Mouse (Mus musculus): Measurements from ENCODE around the gene Dtx1. TPM values are rescaled to one million over a fixed set of nuclear protein-coding genes. Genes with fewer than 3 reads are reported as not detected.
A peak's percentile ranks its signal among the peaks of the same experiment; 100 is the strongest.

Dtx1 gene
- polyA plus RNA-seq, 1 experiment from 2014 or later: 7.7 TPM

DNA sequence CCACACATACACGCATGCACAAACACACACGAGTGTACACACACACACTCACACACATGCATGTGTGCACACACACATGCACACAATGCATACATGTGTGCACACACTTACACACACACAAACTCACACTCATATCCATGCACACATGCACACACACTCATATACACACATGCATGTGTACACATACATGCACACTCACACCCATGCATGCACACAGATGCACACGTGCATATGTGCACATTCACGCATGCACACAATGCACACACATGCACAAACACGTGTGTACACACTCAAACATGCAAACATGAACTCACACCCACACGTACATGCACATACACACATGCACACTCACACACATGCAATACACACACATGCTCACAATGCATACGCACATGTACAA is 71.6 kb downstream of the Dtx1 start:
- Histone ChIP-seq H3K36me3 (no peaks in the 10 kb centered on the region), H3K9ac (no peak overlapping the region), H3K27ac (replicated peaks) (no peak overlapping the region), H3K9me3 (replicated peaks) (no peaks in the 10 kb centered on the region), H3K4me1 (no peaks in the 10 kb centered on the region), H3K4me2 (replicated peaks) (no peak overlapping the region), H3K4me3 (replicated peaks) (no peak overlapping the region), H3K27me3 (no peaks in the 10 kb centered on the region)
- WGBS: 90% methylated on average over 7 of the region's 7 CpGs
- no peak for ATAC-seq (ENCODE audit: insufficient number of reproducible peaks, low FRiP score, low TSS enrichment, low read depth)

DNA sequence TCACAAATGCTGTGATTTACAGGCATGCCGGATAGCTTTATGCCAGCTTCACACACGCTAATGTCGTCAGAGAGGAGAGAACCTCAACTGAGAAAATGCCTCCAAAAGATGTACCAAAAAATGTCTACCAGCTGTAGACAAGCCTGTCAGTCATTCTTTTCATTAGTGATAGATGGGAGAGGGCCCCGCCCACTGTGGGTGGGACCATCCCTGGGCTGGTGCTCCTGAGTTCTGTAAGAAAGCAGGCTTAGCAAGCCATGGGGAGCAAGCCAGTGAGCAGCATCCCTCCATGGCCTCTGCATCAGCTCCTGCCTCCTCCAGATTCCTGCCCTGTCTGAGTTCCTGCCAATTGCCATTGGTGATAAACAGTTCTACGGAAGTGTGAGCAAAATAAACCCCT is 76.1 kb downstream of the Dtx1 start:
- Histone ChIP-seq H3K36me3 (no peaks in the 10 kb centered on the region), H3K27ac (replicated peaks) (no peak overlapping the region), H3K4me1 (no peaks in the 10 kb centered on the region), H3K4me2 (replicated peaks) (no peak overlapping the region), H3K9me3 (replicated peaks) (no peaks in the 10 kb centered on the region), H3K9ac (no peak overlapping the region), H3K27me3 (no peaks in the 10 kb centered on the region; the same call in none of the 2 replicates), H3K4me3 (replicated peaks) (no peak overlapping the region)
- ATAC-seq (ENCODE audit: insufficient number of reproducible peaks, low FRiP score, low TSS enrichment, low read depth): no peak
- 80% methylated on average over 5 of the region's 5 CpGs for WGBS

DNA sequence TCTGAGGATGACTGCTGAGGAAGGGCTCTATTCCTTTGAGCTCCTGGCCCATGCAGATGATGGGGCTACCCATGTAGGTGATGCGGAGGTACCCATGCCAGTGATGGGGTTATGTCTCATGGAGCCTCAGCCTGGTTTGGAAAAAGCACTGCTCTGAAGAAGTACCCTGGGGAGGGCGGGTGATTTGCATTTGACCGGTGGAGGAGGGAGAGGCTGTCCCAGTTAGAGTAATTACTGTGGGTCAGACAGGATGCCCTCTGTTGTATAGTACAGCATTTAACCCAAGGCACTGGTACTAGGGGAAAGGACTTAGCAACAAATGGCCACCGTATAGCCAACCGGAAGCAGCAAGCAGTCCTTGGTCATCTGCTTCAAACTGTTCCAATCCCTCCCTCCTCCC is 76.9 kb downstream of the Dtx1 start:
- H3K4me3 ChIP-seq (replicated peaks): no peak overlapping the region
- no peak overlapping the region for H3K4me2 ChIP-seq (replicated peaks)
- no peak for ATAC-seq (ENCODE audit: insufficient number of reproducible peaks, low FRiP score, low TSS enrichment, low read depth)
- no peak overlapping the region for H3K27ac ChIP-seq (replicated peaks)
- no peak overlapping the region for H3K9ac ChIP-seq
- no peaks in the 10 kb centered on the region for H3K4me1 ChIP-seq
- peaks cover 8% of the 10 kb centered on the region for H3K27me3 ChIP-seq
- no peaks in the 10 kb centered on the region for H3K9me3 ChIP-seq (replicated peaks)
- no peaks in the 10 kb centered on the region for H3K36me3 ChIP-seq
- WGBS: 36% methylated on average over 5 of the region's 5 CpGs

DNA sequence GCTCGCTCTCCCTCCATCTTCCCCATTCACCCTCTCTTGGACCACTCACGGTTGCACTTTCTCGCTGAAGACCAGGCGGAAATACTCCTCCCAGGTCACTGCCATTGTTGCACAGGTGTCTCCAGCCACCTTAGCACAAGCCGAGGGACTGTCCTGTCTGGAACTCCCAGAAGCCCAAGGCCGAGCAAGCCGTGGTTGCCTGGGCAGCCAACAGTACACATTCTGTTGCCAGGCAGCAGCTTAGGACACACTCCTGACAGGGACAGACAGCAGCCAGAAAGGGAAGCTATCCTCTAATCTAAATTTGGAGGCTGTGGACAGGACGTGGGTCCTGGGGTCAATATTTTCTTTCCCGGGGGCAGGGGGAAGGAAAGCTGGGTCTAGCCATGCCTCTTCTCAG is 77.6 kb downstream of the Dtx1 start, which contains the start of gene Cfap73:
Gene Cfap73 (minus strand): TSS at position 105 of the 400 bp plus-strand sequence.
- no peak within 1 kb of the TSS for H3K9ac ChIP-seq

DNA sequence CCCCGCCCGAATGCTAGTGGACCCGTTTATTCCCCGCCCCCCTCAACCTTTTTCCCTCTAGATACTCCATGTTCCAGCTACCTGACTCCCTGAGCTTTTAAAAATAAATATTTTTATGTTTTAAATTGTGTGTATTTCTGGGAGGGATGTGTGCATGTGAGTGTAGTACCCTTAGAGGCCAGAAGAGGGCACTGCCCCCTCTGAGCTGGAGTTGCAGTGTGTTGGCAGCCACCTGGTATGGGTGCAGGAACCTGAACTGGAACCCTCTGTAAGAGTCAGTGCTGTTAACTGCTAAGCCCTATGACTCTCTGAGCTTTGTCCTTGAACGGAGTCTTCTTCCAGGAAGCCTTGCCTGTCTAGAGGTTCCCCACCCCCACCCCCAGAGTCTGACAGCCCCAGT is 79.8 kb downstream of the Dtx1 start:
- Histone ChIP-seq H3K36me3 (peaks cover 10% of the 10 kb centered on the region), H3K4me3 (replicated peaks) (no peak overlapping the region), H3K27me3 (peaks cover 11% of the 10 kb centered on the region), H3K27ac (replicated peaks) (no peak overlapping the region), H3K4me1 (peaks cover 5% of the 10 kb centered on the region; the same call in 1 of the 2 replicates), H3K9ac (no peak overlapping the region), H3K9me3 (replicated peaks) (no peaks in the 10 kb centered on the region), H3K4me2 (replicated peaks) (no peak overlapping the region)
- ATAC-seq (ENCODE audit: insufficient number of reproducible peaks, low FRiP score, low TSS enrichment, low read depth): no peak
- WGBS: 91% methylated on average over 5 of the region's 5 CpGs

More for the DNA sequence above, 77.6 kb downstream of the Dtx1 start, which contains the start of gene Cfap73:
- Histone ChIP-seq H3K9me3 (replicated peaks) (no peaks in the 10 kb centered on the region), H3K4me1 (no peaks in the 10 kb centered on the region), H3K4me2 (replicated peaks) (no peak within 1 kb of the TSS), H3K36me3 (no peaks in the 10 kb centered on the region), H3K27ac (replicated peaks) (no peak within 1 kb of the TSS), H3K27me3 (peaks cover 11% of the 10 kb centered on the region), H3K4me3 (replicated peaks) (no peak within 1 kb of the TSS)
- ATAC-seq (ENCODE audit: insufficient number of reproducible peaks, low FRiP score, low TSS enrichment, low read depth): no peak
- WGBS: 50% methylated on average over 9 of the region's 9 CpGs

DNA sequence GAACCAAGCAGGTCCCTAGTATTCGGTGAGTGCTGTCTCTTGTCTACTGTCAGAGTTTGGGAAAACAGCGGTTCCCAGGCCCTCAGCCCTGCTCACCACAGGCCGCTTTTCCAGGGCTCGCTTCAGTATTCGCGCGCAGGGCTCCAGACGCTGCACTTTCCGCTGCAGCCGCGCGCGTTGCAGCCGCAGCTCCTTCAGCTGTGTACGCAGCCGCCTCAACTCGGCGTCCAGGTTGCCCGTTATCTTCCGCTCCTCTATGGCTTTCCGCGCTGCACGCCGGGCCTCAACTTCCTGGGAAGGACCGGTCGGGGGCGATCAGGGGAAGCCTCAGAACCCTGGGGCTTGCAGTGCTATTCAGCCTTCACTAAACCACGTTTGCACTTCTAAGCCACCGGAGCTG is 80.6 kb downstream of the Dtx1 start:
- Histone ChIP-seq H3K9me3 (replicated peaks) (no peaks in the 10 kb centered on the region), H3K27me3 (peaks cover 11% of the 10 kb centered on the region), H3K9ac (no peak overlapping the region), H3K4me3 (replicated peaks) (no peak overlapping the region), H3K4me2 (replicated peaks) (0 out of 2 replicates have a peak overlapping the region, but pooled peaks have one; percentile 13), H3K27ac (replicated peaks) (no peak overlapping the region), H3K36me3 (peaks cover 18% of the 10 kb centered on the region), H3K4me1 (peaks cover 5% of the 10 kb centered on the region; the same call in 1 of the 2 replicates)
- WGBS: 10% methylated on average over 29 of the region's 29 CpGs
- no peak for ATAC-seq (ENCODE audit: insufficient number of reproducible peaks, low FRiP score, low TSS enrichment, low read depth)

Other genes with a start within 250 kb of the Dtx1 start
- 0.95 and 1.7 TPM in 2 replicates for gene Sdsl, start 239.1 kb downstream of the Dtx1 start, polyA plus RNA-seq (2015; fragmentation: Nextera tagmentation; extraction: Ambion mirVana)
- gene Sds, start 235.4 kb downstream of the Dtx1 start, polyA plus RNA-seq (2015; fragmentation: Nextera tagmentation; extraction: Ambion mirVana): not detected in 2 replicates
- gene Plbd2, start 208.3 kb downstream of the Dtx1 start, polyA plus RNA-seq (2015; fragmentation: Nextera tagmentation; extraction: Ambion mirVana): 58.6 and 67.9 TPM in 2 replicates
- gene Slc8b1, start 200.8 kb downstream of the Dtx1 start, polyA plus RNA-seq (2015; fragmentation: Nextera tagmentation; extraction: Ambion mirVana): 9.0 and 9.3 TPM in 2 replicates
- 28.4 and 28.6 TPM in 2 replicates for gene Tpcn1, start 123.3 kb downstream of the Dtx1 start, polyA plus RNA-seq (2015; fragmentation: Nextera tagmentation; extraction: Ambion mirVana)
- 1.9 and 3.2 TPM in 2 replicates for gene Iqcd, start 122.9 kb downstream of the Dtx1 start, polyA plus RNA-seq (2015; fragmentation: Nextera tagmentation; extraction: Ambion mirVana)
- 15.5 and 15.8 TPM in 2 replicates for gene Rita1, start 99.3 kb downstream of the Dtx1 start, polyA plus RNA-seq (2015; fragmentation: Nextera tagmentation; extraction: Ambion mirVana)
- 43.4 and 44.5 TPM in 2 replicates for gene Ddx54, start 99.2 kb downstream of the Dtx1 start, polyA plus RNA-seq (2015; fragmentation: Nextera tagmentation; extraction: Ambion mirVana)
- 0.92 and 2.5 TPM in 2 replicates for gene Cfap73, start 77.7 kb downstream of the Dtx1 start, polyA plus RNA-seq (2015; fragmentation: Nextera tagmentation; extraction: Ambion mirVana)
- gene Rasal1, start 63.1 kb downstream of the Dtx1 start, polyA plus RNA-seq (2015; fragmentation: Nextera tagmentation; extraction: Ambion mirVana): 1.2 and 1.3 TPM in 2 replicates
- 0.72 and 1.3 TPM in 2 replicates for gene Oas2, start 37.9 kb upstream of the Dtx1 start, polyA plus RNA-seq (2015; fragmentation: Nextera tagmentation; extraction: Ambion mirVana)
- gene Oas3, start 65.7 kb upstream of the Dtx1 start, polyA plus RNA-seq (2015; fragmentation: Nextera tagmentation; extraction: Ambion mirVana): 0.13 and 0.14 TPM in 2 replicates
- gene Oas1e, start 83.6 kb upstream of the Dtx1 start, polyA plus RNA-seq (2015; fragmentation: Nextera tagmentation; extraction: Ambion mirVana): not detected in 2 replicates
- 0.34 and 0.65 TPM in 2 replicates for gene Oas1c, start 100.6 kb upstream of the Dtx1 start, polyA plus RNA-seq (2015; fragmentation: Nextera tagmentation; extraction: Ambion mirVana)
- gene Oas1f, start 135.4 kb upstream of the Dtx1 start, polyA plus RNA-seq (2015; fragmentation: Nextera tagmentation; extraction: Ambion mirVana): 1.0 and 1.3 TPM in 2 replicates
- gene Oas1h, start 149.5 kb upstream of the Dtx1 start, polyA plus RNA-seq (2015; fragmentation: Nextera tagmentation; extraction: Ambion mirVana): not detected in 2 replicates
- gene Oas1g, start 175.7 kb upstream of the Dtx1 start, polyA plus RNA-seq (2015; fragmentation: Nextera tagmentation; extraction: Ambion mirVana): 0.95 and 1.1 TPM in 2 replicates
- gene Oas1a, start 195.6 kb upstream of the Dtx1 start, polyA plus RNA-seq (2015; fragmentation: Nextera tagmentation; extraction: Ambion mirVana): 2.2 and 2.7 TPM in 2 replicates
- gene Oas1d, start 202.6 kb upstream of the Dtx1 start, polyA plus RNA-seq (2015; fragmentation: Nextera tagmentation; extraction: Ambion mirVana): not detected in 2 replicates